Mouse (Mus musculus) gastrocnemius, postnatal 25 days (tissue): ENCODE measurements around the gene Ryr3. TPM values are rescaled to one million over a fixed set of nuclear protein-coding genes. Genes with fewer than 3 reads are reported as not detected.

Source experiments
- DNase-seq: peaks from one replicate; pipeline ENCODE4 v3.0.0; 2022
- total RNA-seq, 2 experiments: library from RNA; stranded (reverse); gene quantifications; 1 replicate in 1 of 2; 2 replicates in 1 of 2; pipeline ENCODE4 v1.2.3; 2021

Ryr3 gene
- total RNA-seq, 2 experiments from 2014 or later: 0.19 to 0.36 TPM

DNA sequence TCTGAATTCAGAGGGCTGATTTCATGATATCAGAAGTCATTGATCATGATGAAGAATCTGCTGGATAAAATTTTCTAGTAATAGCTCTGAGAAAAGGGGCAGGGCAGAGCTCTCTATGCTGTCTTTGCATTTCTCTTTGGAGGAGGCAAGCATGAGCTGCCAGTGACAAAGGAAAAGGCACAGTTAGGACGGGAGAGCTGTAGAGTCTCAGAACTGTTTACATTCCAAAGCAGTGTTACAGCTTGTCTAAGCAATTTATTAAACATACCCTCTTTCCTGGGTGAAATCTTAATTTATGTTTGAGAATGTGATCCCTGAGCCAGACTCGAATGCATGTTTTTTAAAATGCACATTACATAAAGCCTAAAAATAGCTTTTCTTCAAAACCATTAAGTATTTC is 435.3 kb downstream of the Ryr3 start:
- DNase-seq: no peak

DNA sequence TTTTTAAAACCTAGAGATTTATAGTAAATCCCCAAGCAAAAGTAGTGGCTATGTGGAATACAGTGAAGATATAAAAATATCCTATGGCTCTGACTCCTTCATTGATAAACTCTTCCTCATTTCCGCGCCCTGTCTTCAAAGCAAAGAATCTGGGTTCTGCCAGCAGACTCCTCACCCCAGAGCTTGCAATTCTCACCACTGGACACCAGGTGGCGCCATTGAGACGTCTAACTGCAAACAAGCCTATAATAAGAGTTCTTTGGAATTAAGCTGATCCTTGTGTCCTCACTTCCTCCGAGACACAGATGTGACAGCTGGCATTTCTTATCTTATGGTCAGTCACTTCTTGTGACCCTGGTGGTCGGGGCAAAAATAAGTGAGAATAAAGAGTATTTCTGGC is 442.1 kb downstream of the Ryr3 start:
- no peak for DNase-seq

- DNase-seq: no peak
These were observed 449.2 kb downstream of the Ryr3 start for GRCm38 (mm10) chr2:112767665-112768064.

DNA sequence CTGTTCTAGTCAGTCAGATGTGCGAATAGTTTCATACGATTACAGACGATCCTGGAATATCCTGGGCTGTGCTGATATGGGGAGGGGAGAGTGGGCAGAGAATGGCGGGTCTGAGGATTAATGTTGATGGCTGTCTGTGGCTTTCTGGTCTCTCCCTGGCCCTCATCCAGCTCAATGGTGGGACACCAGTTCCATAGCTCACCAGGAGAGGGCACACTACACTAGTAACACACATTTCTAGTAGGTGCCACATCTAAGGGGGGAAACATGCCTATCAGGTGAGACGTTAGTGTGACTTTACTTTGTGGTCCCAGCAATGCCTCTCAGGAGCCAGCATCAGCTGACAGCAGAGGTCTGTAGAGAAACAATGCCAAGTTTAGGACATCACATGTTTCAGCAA is 451.9 kb downstream of the Ryr3 start:
- DNase-seq: no peak

- no peak for DNase-seq
These were observed 452.6 kb downstream of the Ryr3 start for GRCm38 (mm10) chr2:112764274-112764673.

DNA sequence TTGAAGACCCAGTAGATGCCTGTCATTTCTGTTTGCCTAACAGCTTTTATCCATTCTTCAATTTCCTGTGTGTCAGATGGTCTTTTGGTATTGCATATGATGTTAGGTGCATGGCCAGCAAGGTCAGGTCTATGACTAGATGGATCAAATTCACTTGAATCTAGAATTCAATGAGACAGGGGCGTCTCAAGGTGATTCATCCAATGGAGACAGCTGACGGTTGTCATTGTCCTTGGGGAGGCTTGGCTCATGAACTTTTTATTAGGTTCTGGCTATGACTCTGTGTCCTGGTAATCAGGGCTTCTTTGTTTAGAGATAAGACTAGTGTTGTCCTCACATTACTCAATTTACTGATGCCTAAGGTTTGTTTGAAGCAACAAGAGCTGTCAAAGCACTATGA is 454.9 kb downstream of the Ryr3 start:
- DNase-seq: no peak

DNA sequence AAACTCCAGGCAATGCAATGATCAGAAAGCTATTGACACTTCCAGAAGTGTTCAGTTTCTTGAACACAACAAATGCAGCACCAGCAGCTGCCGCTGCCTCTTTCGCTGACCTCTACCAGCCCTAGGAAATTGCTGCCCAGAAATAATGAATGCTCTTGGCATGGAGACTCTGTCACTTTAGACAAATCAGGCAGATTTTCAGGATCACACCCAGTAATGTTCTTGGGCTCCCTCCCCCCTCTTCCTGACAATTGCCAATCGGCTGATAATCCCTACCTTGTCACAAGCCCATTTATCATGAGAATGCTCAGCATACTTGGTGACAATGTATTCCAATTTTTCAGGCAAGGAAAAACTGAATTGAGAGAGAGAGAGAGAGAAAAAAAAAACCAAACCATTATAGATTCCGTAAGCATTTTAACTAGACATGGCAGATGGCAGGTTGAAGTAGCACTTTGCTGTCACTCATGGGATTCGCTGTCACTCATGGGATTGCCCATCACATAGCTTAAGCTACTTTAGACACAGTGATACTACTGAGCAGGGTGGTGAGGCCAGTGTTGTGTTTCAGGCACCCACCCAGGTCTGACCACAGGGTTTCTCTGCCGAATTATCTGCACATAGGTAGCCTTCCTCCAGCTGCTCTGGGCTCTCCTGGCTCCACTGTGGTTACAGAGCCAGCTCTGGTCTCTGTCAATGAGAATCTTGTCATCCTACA is 455.5 kb downstream of the Ryr3 start:
- no peak for DNase-seq

- DNase-seq: no peak
These were observed 456.2 kb downstream of the Ryr3 start for GRCm38 (mm10) chr2:112760692-112761091.

DNA sequence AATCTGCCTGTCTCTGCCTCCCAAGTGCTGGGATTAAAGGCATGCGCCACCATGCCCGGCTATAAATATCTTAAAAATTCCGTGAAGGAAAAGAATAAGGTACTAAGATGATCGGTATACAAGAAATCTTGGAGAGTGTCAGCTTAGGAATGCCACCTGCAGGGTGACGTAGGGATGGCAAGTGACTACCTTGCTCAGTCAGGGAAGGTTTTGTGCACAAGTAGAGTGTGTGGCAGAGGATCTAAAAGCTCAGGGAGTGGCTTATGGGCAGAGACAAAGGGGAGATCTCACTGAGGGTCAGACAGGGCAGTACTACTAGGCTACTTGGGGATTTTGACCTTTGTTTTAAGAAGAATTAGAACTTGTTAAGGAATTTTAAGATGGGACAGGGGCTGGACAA is 457.2 kb downstream of the Ryr3 start:
- no peak for DNase-seq

DNA sequence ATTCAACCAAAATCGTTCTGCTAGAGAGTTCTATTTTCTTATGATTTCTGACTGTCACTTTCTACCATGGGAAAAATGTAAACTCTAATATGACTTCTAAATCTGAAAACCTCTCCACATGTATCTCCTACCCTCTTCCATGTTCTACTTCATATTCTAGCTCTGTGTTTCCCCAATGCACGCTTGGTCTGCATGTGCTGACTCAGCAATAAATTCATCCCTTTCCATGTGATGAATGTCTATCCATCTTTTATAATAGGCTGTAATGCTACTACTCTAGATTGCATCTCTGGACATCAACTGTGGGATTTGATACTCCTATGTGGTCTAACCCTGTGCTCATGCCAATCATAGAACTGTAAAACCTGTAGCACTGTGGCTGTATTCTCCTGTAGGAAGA is 458.2 kb downstream of the Ryr3 start:
- DNase-seq: no peak

DNA sequence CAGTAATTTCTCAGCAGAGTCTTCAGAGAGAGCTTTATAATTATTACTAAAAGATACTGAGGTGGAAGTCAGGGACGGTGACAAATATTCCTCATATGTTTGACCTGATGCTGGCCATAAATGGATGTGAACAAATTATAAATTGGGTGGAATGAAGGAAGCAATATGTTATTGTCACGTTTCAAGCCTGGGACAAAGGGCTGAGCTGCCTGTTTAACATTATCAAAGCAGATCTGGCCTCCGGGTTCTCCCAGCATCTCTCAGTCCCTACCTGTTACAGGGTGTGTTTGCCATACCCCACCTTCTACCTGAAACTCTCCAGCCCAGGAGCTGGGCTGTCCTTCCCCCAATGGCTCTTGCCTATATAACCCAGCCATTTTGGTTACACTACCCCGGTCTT is 463.6 kb downstream of the Ryr3 start:
- no peak for DNase-seq

DNA sequence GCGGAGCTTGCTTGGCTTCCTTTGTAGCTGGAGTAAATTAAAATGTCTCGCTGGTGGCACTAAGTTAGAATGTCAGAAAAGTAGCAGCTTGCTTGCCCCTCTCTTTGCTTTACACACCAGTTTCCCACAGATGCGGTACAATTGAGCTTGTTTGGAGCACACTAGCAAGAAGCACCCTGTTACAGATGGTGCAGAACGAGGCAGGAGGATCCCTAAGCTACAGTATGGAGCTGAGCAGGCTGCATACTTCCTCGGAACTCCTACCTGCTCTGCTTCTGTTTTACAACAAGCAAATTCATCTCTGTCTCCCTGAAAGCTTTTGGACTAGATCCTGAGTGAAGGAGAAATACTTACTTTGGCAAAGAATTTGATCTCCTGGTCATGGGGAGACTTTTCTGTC is 465.5 kb downstream of the Ryr3 start:
- DNase-seq: no peak

DNA sequence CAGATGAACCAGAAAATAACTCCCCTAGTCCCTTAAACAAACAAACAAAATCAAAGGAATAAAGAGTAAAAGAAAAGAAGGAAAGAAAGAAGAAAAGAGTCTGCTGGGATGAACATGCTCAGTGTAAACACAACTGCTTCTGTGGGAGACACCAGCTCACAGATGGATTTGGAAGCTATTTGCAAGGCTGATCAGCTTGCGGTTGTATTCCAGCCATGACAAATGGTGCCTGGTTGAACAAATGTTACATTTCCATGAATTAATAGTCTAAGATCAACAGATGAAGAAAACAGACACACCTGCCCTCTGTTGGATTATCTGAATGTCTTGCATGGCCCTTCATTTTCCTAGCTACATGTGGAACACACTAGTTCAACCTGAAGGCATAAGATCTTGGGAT is 468.4 kb downstream of the Ryr3 start:
- DNase-seq: no peak

- DNase-seq: no peak
These were observed 484.0 kb downstream of the Ryr3 start for GRCm38 (mm10) chr2:112732942-112733341.

- DNase-seq: no peak
These were observed 489.1 kb downstream of the Ryr3 start for GRCm38 (mm10) chr2:112727842-112728241.

DNA sequence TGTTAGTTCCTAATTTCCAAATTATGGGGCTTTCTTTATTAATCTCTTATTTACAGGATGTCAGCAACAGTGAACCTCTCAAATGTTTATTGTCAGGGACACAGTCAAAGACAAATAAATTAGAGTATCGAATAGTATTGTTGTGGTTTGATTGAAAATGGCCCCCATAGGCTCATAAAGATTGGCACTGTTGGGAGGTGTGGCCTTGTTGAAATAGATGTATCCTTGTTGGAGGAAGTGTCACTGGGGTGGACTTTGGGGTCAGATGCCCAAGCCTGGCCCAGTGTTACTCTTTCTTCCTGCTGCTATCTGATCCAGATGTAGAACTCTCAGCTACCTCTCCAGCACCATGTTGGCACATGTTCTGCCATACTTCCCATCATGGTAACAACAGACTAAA is 495.7 kb downstream of the Ryr3 start:
- no peak for DNase-seq

DNA sequence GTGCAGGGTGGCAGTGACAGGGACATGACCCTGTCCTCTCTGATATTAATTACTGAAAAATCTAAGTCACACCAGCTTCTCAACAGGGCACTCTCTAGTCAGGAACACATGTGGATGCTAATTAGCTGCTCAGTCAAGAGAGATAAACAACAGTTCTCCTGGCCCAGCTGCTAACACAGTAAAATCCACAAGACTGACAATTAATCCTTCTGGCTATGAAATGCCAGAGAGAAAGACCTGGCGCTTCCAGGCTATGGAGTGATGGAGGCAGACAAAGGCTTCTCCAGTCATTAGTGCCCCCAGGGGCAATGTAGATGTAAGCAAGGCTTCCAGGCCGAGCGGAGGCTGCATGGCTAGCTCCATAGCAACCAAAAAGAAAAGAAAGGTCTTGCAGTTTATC is 496.2 kb downstream of the Ryr3 start:
- no peak for DNase-seq

GRCm38 (mm10) chr2:112714648-112715047 is 502.2 kb downstream of the Ryr3 start:
- no peak for DNase-seq

DNA sequence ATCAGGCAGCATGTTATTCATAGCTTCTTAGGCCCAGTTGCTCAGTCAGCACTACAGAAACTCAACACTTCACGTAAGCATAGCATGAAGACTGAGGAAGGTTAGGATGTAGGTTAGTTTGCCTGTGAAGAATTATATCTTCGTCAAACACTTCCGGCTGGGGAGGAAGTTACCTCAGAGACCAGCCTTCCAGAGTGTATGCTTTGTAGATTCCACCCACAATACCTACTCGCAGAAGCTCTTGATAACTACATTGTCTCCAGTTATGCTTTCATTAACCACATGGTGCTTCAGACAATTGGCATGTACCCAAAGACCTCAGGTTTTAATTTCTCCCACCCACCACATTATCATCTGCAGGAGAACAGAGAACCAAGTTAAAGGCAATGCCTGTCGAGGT is 535.1 kb downstream of the Ryr3 start:
- DNase-seq: no peak

- no peak for DNase-seq
These were observed 539.6 kb downstream of the Ryr3 start for GRCm38 (mm10) chr2:112677246-112677645.

GRCm38 (mm10) chr2:112676721-112677120 is 540.2 kb downstream of the Ryr3 start:
- DNase-seq: peak; percentile 55

GRCm38 (mm10) chr2:112676175-112676574 is 540.7 kb downstream of the Ryr3 start:
- no peak for DNase-seq

GRCm38 (mm10) chr2:112669461-112669860 is 547.4 kb downstream of the Ryr3 start:
- DNase-seq: no peak

GRCm38 (mm10) chr2:112656131-112656530 is 560.8 kb downstream of the Ryr3 start:
- DNase-seq: no peak

DNA sequence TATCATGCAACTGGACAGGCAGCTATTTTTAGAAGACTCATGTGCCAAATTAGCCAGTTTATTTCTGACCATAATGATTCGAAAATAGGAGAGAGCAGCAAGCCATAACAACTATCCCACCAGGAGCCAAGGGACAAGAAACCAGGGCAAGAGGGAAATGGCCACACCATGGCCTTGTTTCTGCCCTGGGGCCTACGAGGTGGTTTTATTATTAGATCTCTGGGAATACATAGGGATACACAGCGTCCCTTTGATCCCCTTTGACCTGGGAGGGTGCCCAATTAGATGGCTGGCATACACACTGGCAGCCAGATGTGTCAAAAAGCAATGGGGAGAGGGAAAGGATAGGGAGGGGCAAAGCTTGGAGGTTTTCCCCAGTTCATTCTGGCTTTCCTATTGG is 563.1 kb downstream of the Ryr3 start:
- DNase-seq: no peak
